Mouse (Mus musculus) MEL (cell line): ENCODE data around the gene Cacna1g. TPM values are rescaled to one million over a fixed set of nuclear protein-coding genes. Genes with fewer than 3 reads are reported as not detected.

Experiments used
- DNase-seq: peaks from one replicate; pipeline ENCODE4 v3.0.0; 2011; ENCODE audit warnings: low read depth, low spot score
- H3K27ac ChIP-seq: 2 replicates; pipeline ENCODE4 v1.5.1; 2012; ENCODE audit warnings: low read depth, mild to moderate bottlenecking, control low read depth, low read length, moderate library complexity; ENCODE audit not compliant: control insufficient read depth
- H3K27me3 ChIP-seq, 2 experiments: fragments of 150-350 bp in 1 of 2; sonication (generic) in 1 of 2; 2 replicates each; pipeline ENCODE4 v1.6.1; 2012; ENCODE audit warnings: low read length in 2 of 2, mild to moderate bottlenecking in 2 of 2, improper control_type of control experiment in 1 of 2, moderate library complexity in 1 of 2; ENCODE audit not compliant: insufficient read depth in 2 of 2, control insufficient read depth in 1 of 2
- H3K36me3 ChIP-seq, 2 experiments: 2 replicates each; pipeline ENCODE4 v1.6.1; 2012 to 2014; ENCODE audit warnings: low read length in 2 of 2, improper control_type of control experiment in 1 of 2, inconsistent platforms in 1 of 2, mild to moderate bottlenecking in 1 of 2; ENCODE audit not compliant: insufficient read depth in 2 of 2, control insufficient read depth in 1 of 2
- H3K4me1 ChIP-seq, 2 experiments: fragments of 150-350 bp in 1 of 2; sonication (generic) in 1 of 2; 2 replicates each; pipeline ENCODE4 v1.6.1; 2012; ENCODE audit warnings: low read length in 2 of 2, improper control_type of control experiment in 1 of 2, mild to moderate bottlenecking in 1 of 2; ENCODE audit not compliant: insufficient read depth in 2 of 2, control insufficient read depth in 1 of 2
- H3K4me3 ChIP-seq, 2 experiments: fragments of 150-350 bp in 1 of 2; sonication (generic) in 1 of 2; 2 replicates each; pipeline ENCODE4 v1.5.1; 2012; ENCODE audit warnings: low read depth in 2 of 2, low read length in 2 of 2, mild to moderate bottlenecking in 2 of 2, moderate library complexity in 2 of 2, control low read depth in 1 of 2, improper control_type of control experiment in 1 of 2; ENCODE audit not compliant: control insufficient read depth in 1 of 2, insufficient read depth in 1 of 2
- H3K79me2 ChIP-seq: 2 replicates; pipeline ENCODE4 v1.6.1; 2012; ENCODE audit warnings: mild to moderate bottlenecking, low read length, moderate library complexity; ENCODE audit not compliant: control insufficient read depth, poor library complexity, insufficient read depth
- H3K9ac ChIP-seq: 2 replicates; pipeline ENCODE4 v1.6.1; 2012; ENCODE audit warnings: low read depth, mild to moderate bottlenecking, control low read depth, low read length, moderate library complexity; ENCODE audit not compliant: control insufficient read depth, poor library complexity, severe bottlenecking
- H3K9me3 ChIP-seq: fragments of 150-350 bp; sonication (generic); replicated peaks from 2 replicates; pipeline ENCODE4 v1.6.1; 2012; ENCODE audit warnings: mild to moderate bottlenecking, low read length, improper control_type of control experiment, moderate library complexity; ENCODE audit not compliant: insufficient read depth
- BHLHE40 ChIP-seq: IDR thresholded peaks from 2 replicates; pipeline ENCODE4 v1.6.1; 2012; ENCODE audit warnings: low read depth, mild to moderate bottlenecking, inconsistent platforms, low read length, improper control_type of control experiment, borderline replicate concordance
- CHD2 ChIP-seq: IDR thresholded peaks from 2 replicates; pipeline ENCODE4 v1.6.1; 2011; ENCODE audit warnings: low read length, improper control_type of control experiment
- ELF1 ChIP-seq: IDR thresholded peaks from 2 replicates; pipeline ENCODE4 v1.6.1; 2014; ENCODE audit warnings: low read depth, mild to moderate bottlenecking, inconsistent platforms, low read length, improper control_type of control experiment, moderate library complexity
- GABPA ChIP-seq: IDR thresholded peaks from 2 replicates; pipeline ENCODE4 v1.6.1; 2012; ENCODE audit warnings: low read depth, mild to moderate bottlenecking, inconsistent platforms, low read length, improper control_type of control experiment, moderate library complexity
- HCFC1 ChIP-seq: IDR thresholded peaks from 2 replicates; pipeline ENCODE4 v1.6.1; 2012; ENCODE audit warnings: low read depth, mild to moderate bottlenecking, inconsistent platforms, low read length, improper control_type of control experiment, moderate library complexity
- JUND ChIP-seq: IDR thresholded peaks from 2 replicates; pipeline ENCODE4 v1.6.1; 2011; ENCODE audit warnings: low read depth, mild to moderate bottlenecking, improper control_type of control experiment, low read length
- KAT2A ChIP-seq: conservative IDR thresholded peaks from 2 replicates; pipeline ENCODE4 v1.6.1; 2012; ENCODE audit warnings: low read depth, low read length, improper control_type of control experiment, inconsistent platforms
- MAFK ChIP-seq: IDR thresholded peaks from 2 replicates; pipeline ENCODE4 v1.6.1; 2011; ENCODE audit warnings: low read depth, mild to moderate bottlenecking, low read length, improper control_type of control experiment, borderline replicate concordance
- MAZ ChIP-seq: IDR thresholded peaks from 2 replicates; pipeline ENCODE4 v1.6.1; 2012; ENCODE audit warnings: low read depth, mild to moderate bottlenecking, inconsistent platforms, low read length, improper control_type of control experiment
- MXI1 ChIP-seq: IDR thresholded peaks from 2 replicates; pipeline ENCODE4 v1.6.1; 2011; ENCODE audit warnings: mild to moderate bottlenecking, low read depth, low read length, improper control_type of control experiment
- MYB ChIP-seq: IDR thresholded peaks from 2 replicates; pipeline ENCODE4 v1.6.1; 2011; ENCODE audit warnings: mild to moderate bottlenecking, low read depth, low read length, improper control_type of control experiment
- NELFE ChIP-seq: IDR thresholded peaks from 2 replicates; pipeline ENCODE4 v1.6.1; 2011; ENCODE audit warnings: low read depth, low read length, improper control_type of control experiment
- NRF1 ChIP-seq: IDR thresholded peaks from 2 replicates; pipeline ENCODE4 v1.6.1; 2014; ENCODE audit warnings: low read depth, mild to moderate bottlenecking, inconsistent platforms, low read length, improper control_type of control experiment, moderate library complexity; ENCODE audit not compliant: poor library complexity, insufficient read depth, severe bottlenecking
- POLR2AphosphoS5 ChIP-seq: IDR thresholded peaks from 2 replicates; pipeline ENCODE4 v1.6.1; 2012; ENCODE audit warnings: low read depth, borderline replicate concordance, mild to moderate bottlenecking, inconsistent platforms, low read length, moderate library complexity, mixed read lengths
- RAD21 ChIP-seq: IDR thresholded peaks from 2 replicates; pipeline ENCODE4 v1.6.1; 2011; ENCODE audit warnings: mild to moderate bottlenecking, low read depth, low read length, improper control_type of control experiment
- RCOR1 ChIP-seq: IDR thresholded peaks from 2 replicates; pipeline ENCODE4 v1.6.1; 2012; ENCODE audit warnings: low read depth, mild to moderate bottlenecking, inconsistent platforms, low read length, improper control_type of control experiment
- SIN3A ChIP-seq: IDR thresholded peaks from 2 replicates; pipeline ENCODE4 v1.6.1; 2012; ENCODE audit warnings: low read length, improper control_type of control experiment, inconsistent platforms
- TAL1 ChIP-seq: IDR thresholded peaks from 2 replicates; pipeline ENCODE4 v1.6.1; 2012; ENCODE audit warnings: mild to moderate bottlenecking, inconsistent platforms, low read length, moderate library complexity, mixed read lengths
- USF1 ChIP-seq: IDR thresholded peaks from 2 replicates; pipeline ENCODE4 v1.6.1; 2014; ENCODE audit warnings: low read depth, mild to moderate bottlenecking, inconsistent platforms, low read length, improper control_type of control experiment, moderate library complexity
- ZC3H11A ChIP-seq: IDR thresholded peaks from 2 replicates; pipeline ENCODE4 v1.6.1; 2012; ENCODE audit warnings: low read depth, mild to moderate bottlenecking, inconsistent platforms, low read length, improper control_type of control experiment
- ZKSCAN1 ChIP-seq: IDR thresholded peaks from 2 replicates; pipeline ENCODE4 v1.6.1; 2012; ENCODE audit warnings: low read depth, mild to moderate bottlenecking, inconsistent platforms, low read length, improper control_type of control experiment, moderate library complexity
- ZNF384 ChIP-seq: IDR thresholded peaks from 2 replicates; pipeline ENCODE4 v1.6.1; 2012; ENCODE audit warnings: low read depth, mild to moderate bottlenecking, inconsistent platforms, low read length, improper control_type of control experiment
- polyA plus RNA-seq, 2 experiments: library from polyadenylated mRNA; stranded (reverse) in 1 of 2; unstranded in 1 of 2; fragments of >175 nt in 1 of 2; fragments of >200 nt in 1 of 2; gene quantifications; 2 replicates each; pipeline versions ENCODE4 v1.2.1 to v1.2.4; 2012; ENCODE audit warnings: low replicate concordance in 2 of 2, low read depth in 1 of 2; ENCODE audit not compliant: insufficient read length in 2 of 2, insufficient read depth in 1 of 2, missing spikeins in 1 of 2
- total RNA-seq: library from RNA; depleted of rRNA; stranded (reverse); fragments of 300-350 nt; gene quantifications from 2 replicates; pipeline ENCODE4 v1.2.3, GENCODE M21; 2012

Cacna1g gene
- total and polyA plus RNA-seq, 3 experiments = 0.01 to 0.04 TPM; not detected in 1

- no peak for TF ChIP-seq RAD21
Measured at GRCm38 (mm10) chr11:94440421-94440820, 33.6 kb downstream of the Cacna1g start (continued).

DNA sequence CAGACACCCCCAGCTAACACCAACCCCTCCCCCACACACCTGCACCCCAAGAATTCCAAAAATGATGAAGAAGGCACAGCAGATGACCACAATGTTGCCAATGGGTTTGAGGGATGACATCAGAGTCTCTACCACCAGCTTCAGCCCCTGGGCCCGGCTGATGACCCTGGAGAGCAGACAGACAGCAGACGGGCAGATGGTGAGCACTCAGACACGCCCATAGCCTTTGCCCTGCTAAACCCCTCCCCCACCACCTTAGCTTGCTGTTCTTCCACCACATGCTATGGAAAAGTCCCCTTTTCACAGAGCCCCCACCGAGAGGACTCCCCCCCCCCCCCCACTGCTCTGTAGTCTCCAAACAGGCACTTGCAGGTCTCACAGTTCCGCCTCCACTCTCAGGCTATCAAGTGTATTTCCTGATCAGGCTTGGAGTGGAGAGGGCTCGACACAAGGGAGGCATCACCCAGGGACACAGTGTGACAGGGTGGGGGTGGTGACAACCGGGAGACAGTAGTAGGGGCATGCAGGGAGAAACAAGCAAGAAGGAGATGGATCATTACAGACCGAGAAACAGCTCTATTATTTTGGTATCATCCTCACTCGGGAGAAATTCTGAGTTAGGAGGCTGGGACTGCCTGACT is 44.9 kb downstream of the Cacna1g start:
- Histone ChIP-seq H3K4me1 (no peaks in the 10 kb centered on the region), H3K9me3 (no peaks in the 10 kb centered on the region), H3K27ac (no peak overlapping the region), H3K27me3 (peaks cover 9 to 13% of the 10 kb centered on the region in 2 experiments), H3K4me3 (no peak overlapping the region), H3K9ac (no peak overlapping the region), H3K79me2 (no peaks in the 10 kb centered on the region), H3K36me3 (no peaks in the 10 kb centered on the region)
- TF ChIP-seq MYB = no peak
- no peak for TF ChIP-seq JUND
- no peak for TF ChIP-seq GABPA
- TF ChIP-seq RCOR1 = no peak
- no peak for TF ChIP-seq POLR2AphosphoS5
- no peak for TF ChIP-seq MAZ
- no peak for TF ChIP-seq HCFC1
- TF ChIP-seq NRF1 = no peak
- no peak for TF ChIP-seq MXI1
- no peak for TF ChIP-seq KAT2A
- no peak for TF ChIP-seq ZC3H11A
- DNase-seq = no peak

DNA sequence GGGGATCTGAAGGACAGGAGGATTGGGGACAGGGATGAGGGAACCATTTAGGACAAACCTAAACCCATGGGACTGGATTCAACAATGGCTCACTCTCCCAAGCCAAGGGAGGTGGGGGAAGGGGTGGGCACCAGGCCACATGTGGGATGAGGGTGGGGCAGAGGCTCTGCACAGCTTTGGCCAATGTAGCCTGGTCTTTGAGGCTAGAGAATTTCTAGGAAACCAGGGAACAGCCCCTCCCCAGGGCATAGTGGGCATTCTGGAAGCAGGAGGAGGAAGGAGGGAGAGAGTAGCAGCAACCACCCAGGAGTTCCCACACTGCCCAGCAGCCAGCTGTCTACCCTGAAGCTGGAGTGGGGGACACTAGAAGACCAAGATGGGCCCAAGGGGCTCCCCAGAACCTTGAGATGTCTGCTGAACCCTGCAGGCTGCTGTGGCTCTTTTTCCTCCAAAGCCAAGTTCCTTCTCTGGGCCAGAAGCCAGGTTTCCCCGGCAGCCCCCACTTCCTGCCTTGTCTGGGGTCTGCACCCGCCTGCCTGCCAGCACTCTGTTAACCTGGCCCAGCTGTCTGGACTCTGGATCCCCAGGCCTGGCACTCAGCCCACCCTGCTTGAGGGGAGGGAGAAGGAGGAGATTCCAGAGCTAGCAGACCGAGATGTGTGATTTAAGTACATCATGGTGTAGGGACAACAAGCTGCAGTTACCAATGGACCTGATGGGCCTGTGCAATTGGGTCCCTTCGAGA is 45.7 kb downstream of the Cacna1g start:
- Histone ChIP-seq H3K27ac (no peak overlapping the region), H3K27me3 (peaks cover 6 to 11% of the 10 kb centered on the region in 2 experiments; a peak in 3 of 4 replicates), H3K9me3 (no peaks in the 10 kb centered on the region), H3K4me1 (no peaks in the 10 kb centered on the region), H3K9ac (no peak overlapping the region), H3K36me3 (no peaks in the 10 kb centered on the region), H3K79me2 (no peaks in the 10 kb centered on the region), H3K4me3 (no peak overlapping the region)
- no peak for TF ChIP-seq ZKSCAN1
- no peak for TF ChIP-seq MXI1
- no peak for TF ChIP-seq MAFK
- TF ChIP-seq NRF1 = no peak
- no peak for TF ChIP-seq NELFE
- no peak for TF ChIP-seq MYB
- TF ChIP-seq HCFC1 = no peak
- no peak for TF ChIP-seq MAZ
- TF ChIP-seq CHD2 = no peak
- TF ChIP-seq KAT2A = no peak
- no peak for TF ChIP-seq ZNF384
- TF ChIP-seq POLR2AphosphoS5 = no peak
- no peak for TF ChIP-seq USF1
- no peak for TF ChIP-seq BHLHE40
- TF ChIP-seq SIN3A = no peak
- no peak for TF ChIP-seq ELF1
- no peak for TF ChIP-seq TAL1
- DNase-seq = no peak
